Mouse (Mus musculus): ENCODE results near the gene Pdha1.

Pdha1 gene

GRCm38 (mm10) chrX:160137861-160138717 is at the start of gene Pdha1:
Pdha1 (minus strand) TSS chrX:160138413.
- peak; percentile 90 for DNase-seq

DNA sequence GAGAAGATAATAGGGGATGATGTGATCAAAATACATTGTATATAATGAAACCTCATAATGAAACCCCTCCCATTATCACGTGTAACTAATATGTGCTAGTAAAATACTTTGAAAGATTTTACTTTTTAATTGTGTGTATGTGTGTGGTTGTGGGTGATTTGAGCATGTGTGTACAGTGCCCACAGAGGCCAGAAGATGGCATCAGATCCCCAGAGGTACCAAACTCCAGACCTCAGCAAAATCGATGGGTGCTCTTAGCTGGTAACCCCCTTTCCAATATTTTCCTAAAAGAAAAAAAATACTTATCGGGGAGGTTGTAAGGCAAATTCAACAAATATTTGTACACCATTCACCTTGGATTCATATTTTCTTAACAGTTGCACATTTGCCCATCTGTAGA is 40.8 kb upstream of the Pdha1 start:
- no peak for DNase-seq

- DNase-seq = peak; percentile 21
Observed at GRCm38 (mm10) chrX:160170150-160170549, 31.9 kb upstream of the Pdha1 start.

- no peak for DNase-seq
Observed at GRCm38 (mm10) chrX:160166246-160166985, 28.2 kb upstream of the Pdha1 start.

DNA sequence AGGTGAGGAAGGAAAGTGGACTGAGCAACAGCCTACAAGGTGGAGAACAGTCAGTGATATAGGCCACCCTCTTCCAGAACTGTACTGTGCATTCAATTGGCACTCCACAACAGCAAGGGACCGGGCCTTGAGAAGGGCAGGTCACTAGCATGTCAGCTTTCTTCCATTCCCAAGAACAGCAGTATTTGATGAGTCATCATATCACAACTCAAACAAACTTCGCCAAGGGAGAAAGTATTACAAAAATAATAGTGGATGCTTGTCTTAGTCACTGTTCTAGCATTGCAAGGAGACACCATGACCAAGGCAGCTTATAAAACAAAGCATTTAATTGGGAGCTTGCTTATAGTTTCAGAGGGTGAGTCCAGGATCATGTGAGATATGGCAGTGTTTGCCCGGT is 26.0 kb upstream of the Pdha1 start:
- DNase-seq = no peak

GRCm38 (mm10) chrX:160153147-160153815 is 15.1 kb upstream of the Pdha1 start:
- no peak for DNase-seq

- no peak for DNase-seq
Observed at GRCm38 (mm10) chrX:160148859-160149258, 10.6 kb upstream of the Pdha1 start.

DNA sequence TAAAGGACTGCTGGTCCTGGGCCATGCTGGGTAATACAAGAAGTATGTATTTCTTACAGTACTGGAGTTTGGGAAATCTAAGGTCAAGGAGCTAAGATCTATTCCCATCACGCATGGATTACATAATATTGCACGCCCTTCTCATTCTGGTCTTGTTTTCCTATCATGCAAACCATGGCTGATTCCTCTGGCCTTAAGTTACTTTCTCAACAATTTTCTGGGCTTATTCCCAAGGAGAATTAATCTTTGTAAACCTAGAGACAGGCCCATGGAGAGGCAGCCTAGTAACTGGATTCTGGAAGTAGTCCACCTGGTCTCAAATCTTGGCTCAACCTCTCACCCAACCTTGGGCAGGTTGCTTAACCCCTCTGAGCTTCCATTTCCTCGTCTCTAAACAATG is 9.2 kb upstream of the Pdha1 start:
- no peak for DNase-seq

DNA sequence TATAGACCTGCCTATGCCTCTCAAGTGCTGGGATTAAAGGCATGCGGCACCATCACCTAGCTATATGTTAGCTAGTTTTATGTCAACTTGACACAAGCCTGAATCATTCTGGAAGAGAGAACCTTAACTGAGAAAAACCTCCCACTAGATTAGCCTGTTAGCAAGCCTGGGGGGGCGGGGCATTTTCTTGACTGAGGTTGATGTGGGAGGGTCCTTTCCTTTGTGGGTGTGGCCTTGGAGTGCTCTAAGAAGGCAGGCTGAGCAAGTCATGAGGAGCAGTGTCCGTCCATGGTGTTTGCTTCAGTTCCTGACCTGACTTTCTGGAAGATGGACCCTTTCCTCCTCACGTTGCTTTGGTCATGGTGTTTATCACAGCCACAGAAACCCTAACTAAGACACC is 8.6 kb upstream of the Pdha1 start:
- no peak for DNase-seq

DNA sequence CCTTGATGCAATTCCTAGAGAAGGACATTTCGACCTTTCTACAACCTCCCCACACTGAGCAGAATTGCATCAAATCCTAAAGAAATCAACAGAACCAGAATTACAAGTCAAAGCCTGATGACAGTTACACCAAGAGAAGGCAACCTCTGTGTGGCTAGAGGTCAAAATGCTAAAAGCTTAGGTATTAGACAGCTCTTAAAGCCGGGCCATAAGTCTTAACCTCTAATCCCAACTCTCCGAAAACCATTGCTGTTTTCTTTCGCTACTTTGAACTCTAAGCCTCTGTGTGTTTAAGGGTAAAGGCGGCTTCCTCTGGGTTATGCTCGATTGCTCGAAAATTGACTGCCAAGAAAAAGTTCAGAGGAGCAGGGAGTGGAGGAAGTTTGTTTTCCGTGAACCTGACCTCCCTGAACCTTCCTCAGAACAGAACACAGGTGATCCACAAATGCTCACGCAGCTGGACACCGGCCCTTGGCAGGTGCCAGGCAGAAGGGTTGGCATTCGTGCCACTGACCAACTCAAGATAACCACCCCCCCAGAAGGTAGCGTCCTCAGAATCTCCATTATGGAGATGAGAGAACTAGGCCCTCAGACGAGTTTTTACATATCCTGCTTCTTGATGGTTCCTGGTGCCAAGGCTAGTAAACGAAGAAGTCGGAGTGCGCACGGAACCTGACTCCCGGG is 894 bp downstream of the Pdha1 start:
- no peak for DNase-seq

GRCm38 (mm10) chrX:160136153-160136552 is 2.1 kb downstream of the Pdha1 start:
- no peak for DNase-seq

DNA sequence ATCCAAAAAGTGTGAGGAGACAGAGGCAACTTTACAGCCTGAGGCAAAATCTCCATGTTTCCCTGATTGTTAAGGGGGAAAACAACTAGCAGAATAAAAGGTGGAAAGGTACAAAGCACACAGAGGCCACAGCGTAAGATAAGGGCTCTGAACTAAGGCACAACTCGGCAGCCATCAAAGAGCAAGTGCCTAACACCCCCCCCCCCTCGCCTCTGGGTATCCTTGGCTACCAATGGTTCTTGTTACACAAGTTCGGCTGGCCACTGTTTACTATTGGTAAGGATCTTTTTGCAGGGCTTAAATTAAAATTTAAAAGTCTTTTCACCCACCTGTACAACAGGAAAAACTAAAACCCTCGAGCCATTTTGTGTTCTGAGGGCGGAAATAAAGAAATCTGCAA is 2.5 kb downstream of the Pdha1 start:
- no peak for DNase-seq

- DNase-seq = no peak
Observed at GRCm38 (mm10) chrX:160134136-160134843, 3.9 kb downstream of the Pdha1 start.

GRCm38 (mm10) chrX:160116658-160117057 is 21.6 kb downstream of the Pdha1 start:
- DNase-seq = peak; percentile 7

- no peak for DNase-seq
Observed at GRCm38 (mm10) chrX:160116074-160116473, 22.1 kb downstream of the Pdha1 start.

GRCm38 (mm10) chrX:160113777-160114176 is 24.4 kb downstream of the Pdha1 start:
- no peak for DNase-seq

- DNase-seq = no peak
Observed at GRCm38 (mm10) chrX:160107817-160108216, 30.4 kb downstream of the Pdha1 start.

DNA sequence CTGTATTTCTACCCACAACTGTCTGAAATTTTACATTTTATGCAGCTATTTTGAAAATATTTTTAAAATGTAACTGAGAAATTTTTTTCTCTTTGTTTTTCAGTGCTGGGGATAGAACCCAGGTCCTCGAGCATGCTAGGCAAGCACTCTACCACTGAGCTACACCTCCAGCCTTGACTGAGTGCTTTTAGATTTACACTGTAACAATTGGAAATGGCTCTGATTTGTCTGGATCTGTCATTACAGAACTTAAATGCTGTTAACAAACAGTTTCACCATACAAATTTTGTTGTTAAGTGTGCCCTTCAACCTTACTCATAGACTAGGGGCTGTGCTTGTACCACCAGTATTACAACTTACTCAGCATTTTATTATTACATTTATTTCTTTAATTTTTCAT is 46.2 kb downstream of the Pdha1 start:
- DNase-seq = no peak

Measured in cerebellum, adult 9-11 months (tissue).